Mouse (Mus musculus) stomach, embryonic 16.5 days (tissue): ENCODE results near the gene Nxph4. TPM values are rescaled to one million over a fixed set of nuclear protein-coding genes. Genes with fewer than 3 reads are reported as not detected.
A peak's percentile ranks its signal among the peaks of the same experiment; 100 is the strongest.

Experiments
- ATAC-seq: fragments of 200-750 bp; cut with Nextera tagmentation; 2 replicates; pipeline ENCODE4 v1.8.0; 2017; ENCODE audit warnings: moderate number of reproducible peaks, moderate TSS enrichment; ENCODE audit not compliant: insufficient read depth, low FRiP score
- H3K27ac ChIP-seq: fragments of 300-500 bp; sonication (generic); 2 replicates; pipeline ENCODE4 v1.5.1; 2014; ENCODE audit warnings: low read length
- H3K27me3 ChIP-seq: fragments of 300-500 bp; sonication (generic); 2 replicates; pipeline ENCODE4 v1.6.1; 2014; ENCODE audit warnings: low read length, control low read depth, mixed read lengths; ENCODE audit not compliant: control insufficient read depth, insufficient read depth
- H3K36me3 ChIP-seq: fragments of 300-500 bp; sonication (generic); 2 replicates; pipeline ENCODE4 v1.6.1; 2014; ENCODE audit warnings: low read length; ENCODE audit not compliant: control insufficient read depth, insufficient read depth
- H3K4me1 ChIP-seq: fragments of 300-500 bp; sonication (generic); 2 replicates; pipeline ENCODE4 v1.6.1; 2014; ENCODE audit warnings: low read length, control low read depth, mixed read lengths; ENCODE audit not compliant: control insufficient read depth, insufficient read depth
- H3K4me2 ChIP-seq: fragments of 300-500 bp; sonication (generic); 2 replicates; pipeline ENCODE4 v1.6.1; 2014; ENCODE audit warnings: low read depth, low read length, mixed read lengths
- H3K4me3 ChIP-seq: fragments of 300-500 bp; sonication (generic); replicated peaks from 2 replicates; pipeline ENCODE4 v1.5.1; 2014; ENCODE audit warnings: mild to moderate bottlenecking, low read length
- H3K9ac ChIP-seq: fragments of 300-500 bp; sonication (generic); 2 replicates; pipeline ENCODE4 v1.6.1; 2014; ENCODE audit warnings: low read length
- H3K9me3 ChIP-seq: fragments of 300-500 bp; sonication (generic); replicated peaks from 2 replicates; pipeline ENCODE4 v1.6.1; 2016; ENCODE audit warnings: low read length, control low read depth; ENCODE audit not compliant: control insufficient read depth
- WGBS: fragments of 180-500 bp; shearing (Covaris S2); extraction: QIAGEN DNeasy Blood & Tissue Kit; methylation state at CpG from one replicate; pipeline ENCODE4 v1.1.7; 2014; 5-methylcytosine and 5-hydroxymethylcytosine counted together
- polyA plus RNA-seq: library from polyadenylated mRNA; unstranded; fragments of >200 nt; fragmentation: Nextera tagmentation; extraction: Ambion mirVana; gene quantifications from 2 replicates; pipeline ENCODE4 v1.2.1, GENCODE M21; 2015

The Nxph4 gene
- polyA plus RNA-seq, 1 experiment from 2014 or later, result 4.6 TPM

DNA sequence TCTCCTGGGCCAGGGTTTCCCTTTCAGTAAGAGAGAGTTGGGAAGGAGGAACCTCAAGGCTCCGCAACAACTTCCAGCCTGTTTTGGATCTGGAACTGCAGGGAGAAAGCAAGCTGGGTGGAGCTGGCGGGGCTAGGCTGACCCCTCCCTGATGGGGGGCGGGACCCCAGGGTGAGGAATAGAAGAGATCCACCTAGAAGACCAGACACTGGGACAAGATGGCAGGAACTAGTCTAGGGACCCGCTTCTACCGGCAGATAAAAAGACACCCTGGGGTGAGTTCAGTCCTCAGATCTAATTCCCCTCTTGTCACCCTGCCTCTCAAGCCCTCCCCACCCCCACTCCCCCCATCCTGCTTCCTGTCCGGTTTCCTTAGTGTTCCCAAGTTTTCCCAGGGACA, 19.6 kb downstream of the Nxph4 start, which contains the start of gene Ndufa4l2:
Gene Ndufa4l2, plus strand, starts transcription at position 204 of the 400 bp plus-strand sequence.
- Histone ChIP-seq H3K4me3 (peak within 1 kb of the TSS; percentile 44), H3K4me1 (peaks cover 65% of the 10 kb centered on the region), H3K36me3 (peaks cover 17% of the 10 kb centered on the region), H3K4me2 (peak within 1 kb of the TSS; percentile 68), H3K9ac (peak within 1 kb of the TSS; percentile 64), H3K9me3 (no peaks in the 10 kb centered on the region), H3K27me3 (peaks cover 39% of the 10 kb centered on the region), H3K27ac (peak within 1 kb of the TSS; percentile 93)
- 20% methylated on average over 6 of the region's 6 CpGs for WGBS
- no peak for ATAC-seq

DNA sequence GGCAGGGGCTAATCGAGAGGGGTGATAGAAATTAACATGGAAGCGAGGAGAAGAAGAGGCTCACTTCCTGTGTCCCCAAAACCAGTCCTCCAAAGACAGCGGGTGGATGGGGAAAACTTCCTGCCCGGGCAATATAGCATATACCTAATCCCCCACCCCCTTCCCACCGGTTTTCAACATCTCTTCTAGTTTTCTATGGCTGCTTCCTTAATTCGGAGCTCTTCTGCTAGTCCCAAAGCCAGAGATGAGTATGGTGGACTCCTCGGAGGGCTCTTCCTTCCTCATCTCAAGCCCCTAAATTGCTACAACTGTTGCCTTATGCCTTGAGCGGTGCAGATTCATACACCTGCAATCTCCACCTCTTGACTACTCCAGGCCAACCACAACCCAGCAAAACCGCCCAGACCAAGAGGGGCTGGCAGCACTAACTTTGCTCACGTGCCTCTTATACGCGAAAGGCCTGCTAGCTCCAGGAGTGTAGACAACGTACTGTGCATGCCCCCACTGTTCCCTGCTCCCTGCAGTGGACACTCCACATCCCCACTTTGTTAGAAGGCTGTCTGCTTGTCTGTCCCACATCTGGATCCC, 20.2 kb downstream of the Nxph4 start:
- Histone ChIP-seq H3K4me1 (peaks cover 70% of the 10 kb centered on the region), H3K4me2 (peak overlapping the region; percentile 68), H3K36me3 (peaks cover 14% of the 10 kb centered on the region), H3K9me3 (no peaks in the 10 kb centered on the region), H3K4me3 (peak overlapping the region; percentile 44; the same call in 1 of the 2 replicates), H3K27ac (peak overlapping the region; percentile 93), H3K27me3 (peaks cover 45% of the 10 kb centered on the region), H3K9ac (peak overlapping the region; percentile 64)
- WGBS, result 28% methylated on average over 13 of the region's 13 CpGs
- no peak for ATAC-seq

DNA sequence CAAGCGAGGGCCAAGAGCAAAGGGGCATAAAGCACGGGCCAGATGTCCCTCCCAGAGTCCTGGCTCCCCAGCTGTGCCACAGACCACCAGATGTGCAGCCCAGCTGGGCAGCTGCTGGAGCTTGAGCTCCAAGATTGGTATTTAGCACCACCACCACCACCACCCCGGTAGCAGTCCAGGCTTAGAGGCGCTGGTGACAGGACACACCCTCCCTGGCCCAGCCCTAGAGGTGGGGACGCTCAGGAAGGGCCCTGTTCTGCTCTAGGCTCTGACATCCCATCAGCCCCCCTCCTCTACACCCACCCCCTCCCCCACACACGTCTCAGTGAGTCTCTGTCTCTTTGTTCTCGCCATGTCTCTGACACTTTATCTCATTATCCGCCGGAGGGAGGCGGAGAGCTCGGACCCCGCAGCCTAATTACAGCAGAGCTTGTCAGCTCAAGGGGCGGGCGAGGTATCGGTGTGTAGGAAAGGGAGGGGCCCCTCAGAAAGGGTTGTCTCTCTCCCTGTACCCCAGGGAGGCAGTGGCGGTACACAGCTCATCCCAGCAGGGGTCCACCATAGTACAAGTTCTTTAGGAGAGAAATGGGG, 20.8 kb downstream of the Nxph4 start:
- 1% methylated on average over 16 of the region's 16 CpGs for WGBS
- Histone ChIP-seq H3K4me1 (peaks cover 73% of the 10 kb centered on the region), H3K9me3 (no peaks in the 10 kb centered on the region), H3K27me3 (peaks cover 47% of the 10 kb centered on the region), H3K27ac (peak overlapping the region; percentile 32; the same call in 1 of the 2 replicates), H3K36me3 (peaks cover 8% of the 10 kb centered on the region), H3K4me2 (peak overlapping the region; percentile 68), H3K9ac (peak overlapping the region; percentile 64), H3K4me3 (peak overlapping the region; percentile 36)
- peak; percentile 16; the same call in 1 of the 2 replicates for ATAC-seq

DNA sequence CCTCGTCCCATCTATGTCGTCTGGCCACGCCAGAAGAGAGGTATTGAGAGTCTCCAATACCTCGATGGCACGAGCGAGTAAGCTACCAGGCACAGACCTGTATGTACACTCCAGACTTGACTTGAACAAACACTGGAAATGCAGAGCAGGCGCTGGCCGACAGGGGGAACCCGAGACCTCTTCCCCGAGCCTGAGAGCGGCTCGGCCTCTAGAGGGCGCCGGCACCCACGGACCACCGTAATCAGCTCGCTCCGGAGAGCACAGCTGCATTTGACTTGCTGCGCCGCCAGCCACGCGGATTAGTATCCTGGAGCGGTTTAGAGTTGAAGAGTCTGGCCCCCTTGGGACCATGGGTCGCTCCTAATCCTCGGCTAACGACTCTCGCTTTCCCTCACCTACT, 21.5 kb downstream of the Nxph4 start:
- Histone ChIP-seq H3K27me3 (peaks cover 47% of the 10 kb centered on the region), H3K36me3 (0 out of 2 replicates have a peak, but pooled peaks cover 3% of the 10 kb centered on the region), H3K27ac (peak overlapping the region; percentile 32; the same call in 1 of the 2 replicates), H3K4me3 (peak overlapping the region; percentile 55), H3K9me3 (no peaks in the 10 kb centered on the region), H3K9ac (peak overlapping the region; percentile 64), H3K4me2 (peak overlapping the region; percentile 91), H3K4me1 (peaks cover 73% of the 10 kb centered on the region)
- WGBS, result 0% methylated on average over 27 of the region's 27 CpGs
- ATAC-seq, result peak; percentile 41; the same call in 1 of the 2 replicates

DNA sequence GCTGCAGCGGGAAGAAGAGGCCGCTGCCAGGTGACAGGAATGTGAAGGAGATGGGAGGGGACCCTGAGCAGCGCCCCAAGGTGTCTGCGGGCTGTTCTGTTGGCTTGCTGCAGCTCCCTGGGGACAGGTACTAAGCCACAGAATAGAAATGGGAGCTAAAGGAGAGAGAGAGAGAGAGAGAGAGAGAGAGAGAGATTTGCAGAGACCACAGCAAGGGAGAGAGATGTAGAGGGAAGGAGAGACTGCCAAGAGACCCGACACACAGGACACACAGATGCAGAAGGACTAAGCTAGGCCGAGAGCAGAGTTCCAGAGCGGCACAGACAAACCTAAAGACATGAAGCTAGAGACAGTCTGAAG, 22.1 kb downstream of the Nxph4 start:
- WGBS, result 8% methylated on average over 7 of the region's 7 CpGs
- H3K4me3 ChIP-seq, result peak overlapping the region; percentile 55
- no peaks in the 10 kb centered on the region for H3K9me3 ChIP-seq
- no peak overlapping the region for H3K27ac ChIP-seq
- peaks cover 47% of the 10 kb centered on the region for H3K27me3 ChIP-seq
- no peak for ATAC-seq
- peaks cover 68% of the 10 kb centered on the region for H3K4me1 ChIP-seq
- H3K36me3 ChIP-seq, result no peaks in the 10 kb centered on the region
- peak overlapping the region; percentile 91 for H3K4me2 ChIP-seq
- peak overlapping the region; percentile 72; the same call in 1 of the 2 replicates for H3K9ac ChIP-seq

DNA sequence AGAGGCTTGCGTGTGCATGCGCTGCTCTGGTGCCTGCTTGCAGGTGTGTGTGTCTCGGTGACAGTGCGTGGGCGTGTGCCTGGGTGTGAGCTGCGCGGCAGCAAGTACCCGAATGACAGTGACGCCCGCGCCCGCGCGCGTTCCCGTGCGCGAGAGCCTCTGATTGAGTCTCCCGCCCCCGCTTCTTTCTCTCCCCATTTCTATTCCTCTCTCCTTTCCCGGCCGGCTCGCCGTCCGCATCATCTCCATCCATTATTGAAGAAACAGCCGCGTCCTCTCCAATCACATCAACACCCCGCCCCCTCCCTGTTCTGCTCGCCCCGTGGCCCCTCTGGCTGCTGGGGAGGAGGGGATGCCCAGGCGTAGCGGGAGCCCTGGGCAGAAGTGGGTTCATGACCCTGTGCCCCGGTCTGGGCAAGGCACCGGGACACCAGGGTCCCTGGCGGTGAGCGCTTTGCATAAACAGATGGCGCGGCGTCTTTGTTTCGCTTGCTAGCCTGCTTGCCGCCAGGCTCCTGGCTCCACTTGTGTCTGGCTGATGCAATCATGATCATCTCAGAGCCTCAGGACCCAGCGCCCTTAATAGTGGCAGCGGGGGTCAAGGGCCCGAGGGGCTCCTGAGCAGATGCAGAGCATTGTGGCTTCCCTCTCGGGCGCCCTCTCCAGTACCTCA, 22.6 kb downstream of the Nxph4 start:
- Histone ChIP-seq H3K4me3 (peak overlapping the region; percentile 55), H3K27ac (0 out of 2 replicates have a peak overlapping the region, but pooled peaks have one; percentile 15), H3K27me3 (peaks cover 47% of the 10 kb centered on the region), H3K9me3 (no peaks in the 10 kb centered on the region), H3K4me1 (peaks cover 63% of the 10 kb centered on the region), H3K4me2 (peak overlapping the region; percentile 91), H3K9ac (peak overlapping the region; percentile 72), H3K36me3 (no peaks in the 10 kb centered on the region)
- under 1% methylated on average over 45 of the region's 46 CpGs for WGBS
- no peak for ATAC-seq

DNA sequence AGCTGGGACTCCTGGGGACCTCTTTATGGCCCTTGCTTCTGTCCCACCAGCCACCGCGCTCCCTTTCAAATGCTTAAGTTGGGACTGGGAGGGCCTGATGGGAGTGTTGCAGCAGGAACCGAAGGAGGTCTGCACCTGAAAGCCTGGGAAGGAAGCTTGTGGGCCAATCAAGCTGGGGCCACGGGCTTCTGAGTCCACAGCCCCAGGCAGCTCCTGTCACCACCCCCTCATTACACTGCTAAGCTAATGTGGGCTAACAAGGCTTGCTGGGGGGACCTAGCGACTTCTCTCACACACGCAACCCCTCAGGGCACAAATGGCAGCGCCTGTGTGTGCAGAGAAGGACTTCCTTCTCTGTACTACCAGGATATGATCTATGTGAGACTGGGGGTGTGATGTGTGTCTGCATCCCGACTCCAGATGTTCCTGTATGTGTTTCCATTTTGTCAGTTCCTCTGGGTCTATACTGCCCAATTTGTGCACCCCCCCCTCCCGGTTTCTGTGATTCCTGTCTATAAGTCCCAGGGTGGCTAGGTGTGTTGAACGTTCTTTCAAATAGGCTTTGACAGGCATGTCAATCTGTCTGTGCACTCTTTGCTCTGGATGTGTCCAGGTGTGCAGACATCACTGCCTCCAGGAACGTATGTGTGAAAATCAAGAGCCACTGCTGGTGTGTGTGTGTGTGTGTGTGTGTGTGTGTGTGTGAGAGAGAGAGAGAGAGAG, 23.3 kb downstream of the Nxph4 start:
- Histone ChIP-seq H3K9me3 (no peaks in the 10 kb centered on the region), H3K27ac (0 out of 2 replicates have a peak overlapping the region, but pooled peaks have one; percentile 12), H3K4me3 (peak overlapping the region; percentile 55; the same call in 1 of the 2 replicates), H3K9ac (no peak overlapping the region), H3K4me1 (peaks cover 56% of the 10 kb centered on the region), H3K27me3 (peaks cover 47% of the 10 kb centered on the region), H3K36me3 (no peaks in the 10 kb centered on the region), H3K4me2 (peak overlapping the region; percentile 91)
- ATAC-seq, result no peak
- 19% methylated on average over 11 of the region's 11 CpGs for WGBS

DNA sequence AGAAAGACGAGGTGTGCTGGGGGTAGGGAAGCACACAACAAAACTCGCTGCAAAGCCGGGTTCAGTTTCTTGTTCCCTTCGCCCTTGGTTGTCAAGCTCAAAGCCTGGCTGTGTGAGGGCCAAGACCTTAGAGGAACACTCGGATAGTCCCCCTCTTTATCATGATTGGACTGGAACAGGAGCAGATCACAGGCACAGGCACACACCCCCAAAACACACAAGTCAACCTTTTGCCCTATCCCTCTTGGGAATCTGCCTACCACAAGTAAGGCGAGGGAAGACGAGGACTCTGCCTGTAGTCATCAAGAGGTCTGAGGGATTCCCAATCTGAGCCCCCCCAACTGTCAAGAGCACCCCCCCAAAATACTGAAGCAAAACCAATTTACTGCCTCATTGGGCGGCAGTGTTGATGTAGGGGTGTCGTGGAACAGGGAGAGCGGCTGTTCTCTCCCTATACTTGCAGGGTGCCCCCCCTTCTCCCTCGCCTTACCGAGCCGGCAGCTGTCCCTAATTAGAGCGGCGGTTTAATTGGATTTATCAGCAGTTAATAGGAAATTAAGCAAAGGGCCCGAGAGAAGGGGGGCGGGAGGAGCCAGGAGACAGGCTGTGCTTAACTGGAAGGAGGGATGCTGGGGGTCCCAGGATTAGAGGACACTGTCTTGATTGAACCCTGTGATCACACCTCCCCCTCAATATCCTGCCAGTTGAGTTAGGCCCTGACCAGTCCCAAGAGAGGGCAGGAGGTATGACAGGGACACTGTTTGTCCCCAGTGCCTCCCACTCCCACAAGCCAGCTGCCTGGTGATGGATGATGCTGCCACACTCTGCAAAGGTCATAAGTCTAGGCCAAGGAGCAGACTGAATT, 24.3 kb downstream of the Nxph4 start:
- H3K4me2 ChIP-seq, result peak overlapping the region; percentile 64
- no peak overlapping the region for H3K27ac ChIP-seq
- 23% methylated on average over 17 of the region's 17 CpGs for WGBS
- H3K4me1 ChIP-seq, result peaks cover 46% of the 10 kb centered on the region
- no peak overlapping the region for H3K9ac ChIP-seq
- peaks cover 47% of the 10 kb centered on the region for H3K27me3 ChIP-seq
- no peak for ATAC-seq
- peak overlapping the region; percentile 46; the same call in 1 of the 2 replicates for H3K4me3 ChIP-seq
- no peaks in the 10 kb centered on the region for H3K36me3 ChIP-seq
- no peaks in the 10 kb centered on the region for H3K9me3 ChIP-seq
